Mouse (Mus musculus): ENCODE results near the gene Nudt15.
"Not testable (repeated sequence)": the region's sequence is repeated elsewhere in the genome, so short reads cannot be mapped to it uniquely, and the experiment has no call there.

The Nudt15 gene

GRCm38 (mm10) chr14:73548051-73548450 lies at the start of gene Nudt15:
Gene Nudt15, minus strand, starts transcription at chr14:73548242.
- in situ Hi-C loops (cut with MboI; ENCODE audit: unreplicated experiment in 2 of 2) = loop anchor here (25.0 kb wide), 2 partner anchors 1439 to 1464 kb away; partner anchors contain the start of gene Rubcnl (in 1 of the 2)

DNA sequence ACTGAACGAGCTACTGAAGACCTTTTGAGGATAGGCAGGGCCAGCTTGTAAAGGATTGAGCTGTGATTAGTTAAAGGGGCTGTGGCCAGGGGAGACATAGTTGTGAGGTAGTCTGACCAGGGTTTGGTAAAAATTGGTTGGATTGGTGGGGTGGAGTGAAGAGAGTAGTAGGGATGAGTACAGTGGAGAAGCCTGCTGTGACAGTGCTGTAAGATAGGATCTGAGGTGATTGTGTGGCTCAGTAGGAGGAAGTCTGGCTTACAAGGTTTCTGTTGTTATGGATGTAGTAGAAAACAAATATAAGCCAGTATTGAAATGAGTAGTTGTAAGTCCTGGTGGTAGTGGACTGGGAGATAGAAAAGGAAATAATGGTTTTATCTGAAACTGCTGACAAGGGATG lies 44.1 kb upstream of the Nudt15 start:
- in situ Hi-C loops (cut with MboI; ENCODE audit: unreplicated experiment in 2 of 2) = no loop called here

- in situ Hi-C loops (cut with MboI; ENCODE audit: unreplicated experiment in 2 of 2) = no loop called here
Measured at GRCm38 (mm10) chr14:73588080-73588479, 40.0 kb upstream of the Nudt15 start.

DNA sequence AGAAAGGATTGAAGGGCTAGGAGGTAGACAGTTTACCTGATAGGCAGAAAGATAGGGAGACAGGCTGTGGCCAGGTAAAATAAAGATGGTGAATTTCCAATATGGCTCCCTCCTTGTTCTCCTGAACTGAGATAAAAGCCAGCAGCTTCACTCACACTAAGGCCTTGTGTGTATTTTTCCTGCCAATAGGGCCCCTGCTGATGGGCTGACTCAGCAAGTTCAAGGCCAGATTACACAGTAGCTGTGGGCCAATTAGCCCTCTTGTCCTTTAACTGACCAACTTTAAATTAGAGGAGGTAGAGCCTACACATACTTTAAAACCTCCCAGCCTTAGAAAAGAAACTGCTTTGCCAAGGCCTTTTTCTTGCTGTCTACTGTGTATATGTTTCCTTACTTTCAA lies 28.3 kb upstream of the Nudt15 start:
- in situ Hi-C loops (cut with MboI; ENCODE audit: unreplicated experiment in 2 of 2) = no loop called here

GRCm38 (mm10) chr14:73574053-73574452 lies 26.0 kb upstream of the Nudt15 start:
- in situ Hi-C loops (cut with MboI; ENCODE audit: unreplicated experiment in 2 of 2) = no loop called here

DNA sequence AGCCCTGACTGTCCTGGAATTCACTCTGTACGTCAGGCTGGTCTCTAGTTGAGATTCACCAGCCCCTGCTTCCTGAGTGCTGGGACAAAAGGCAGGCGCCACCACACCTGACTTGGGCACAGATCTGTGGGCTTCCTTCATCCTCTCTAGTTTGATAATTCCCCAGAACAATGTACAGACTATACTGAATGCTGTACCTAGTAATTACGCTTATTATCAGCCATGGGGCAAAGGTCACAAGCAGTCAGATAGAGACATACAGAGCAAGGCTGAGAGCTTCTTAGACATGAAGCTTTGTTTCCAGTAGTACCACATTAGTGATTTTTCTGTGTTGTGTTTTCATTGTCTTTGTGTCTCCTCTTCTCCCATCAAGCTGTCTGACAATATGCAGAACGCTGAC lies 23.1 kb upstream of the Nudt15 start:
- in situ Hi-C loops (cut with MboI; ENCODE audit: unreplicated experiment in 2 of 2) = no loop called here

GRCm38 (mm10) chr14:73569831-73570230 lies 21.8 kb upstream of the Nudt15 start:
- in situ Hi-C loops (cut with MboI; ENCODE audit: unreplicated experiment in 2 of 2) = not testable (repeated sequence)

DNA sequence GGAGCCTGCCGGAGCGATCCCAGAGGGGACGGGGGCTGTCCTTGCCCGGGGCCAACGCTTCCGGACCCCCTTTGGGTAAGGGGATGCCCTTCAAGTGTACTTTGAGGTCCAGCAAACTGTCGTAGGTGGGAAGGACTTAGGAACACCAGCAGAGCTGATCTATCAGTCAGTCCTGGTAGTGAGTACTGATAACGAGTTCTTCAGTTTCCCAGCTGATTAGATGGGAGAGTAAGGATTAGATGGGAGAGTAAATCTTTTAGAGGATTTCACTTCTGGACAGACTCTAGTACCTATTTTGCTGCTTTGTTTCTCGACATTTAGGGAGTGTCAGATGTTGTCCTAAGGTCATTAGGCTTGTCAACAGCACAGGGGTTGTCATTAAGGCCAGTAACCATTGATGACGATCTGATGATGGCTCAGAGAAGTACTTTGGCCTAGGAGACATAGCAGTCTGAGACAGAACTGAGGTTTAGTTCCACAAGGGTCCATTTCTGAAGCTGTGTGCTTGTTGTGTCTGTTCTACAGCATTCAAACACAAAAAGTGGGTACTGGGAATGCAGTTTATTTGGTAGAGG lies 5.2 kb upstream of the Nudt15 start:
- in situ Hi-C loops (cut with MboI; ENCODE audit: unreplicated experiment in 2 of 2) = no loop called here

- in situ Hi-C loops (cut with MboI; ENCODE audit: unreplicated experiment in 2 of 2) = no loop called here
Measured at GRCm38 (mm10) chr14:73552341-73553121, 4.5 kb upstream of the Nudt15 start.

- in situ Hi-C loops (cut with MboI; ENCODE audit: unreplicated experiment in 2 of 2) = no loop called here
Measured at GRCm38 (mm10) chr14:73551164-73551563, 3.1 kb upstream of the Nudt15 start.

GRCm38 (mm10) chr14:73550732-73551131 lies 2.7 kb upstream of the Nudt15 start:
- in situ Hi-C loops (cut with MboI; ENCODE audit: unreplicated experiment in 2 of 2) = no loop called here

DNA sequence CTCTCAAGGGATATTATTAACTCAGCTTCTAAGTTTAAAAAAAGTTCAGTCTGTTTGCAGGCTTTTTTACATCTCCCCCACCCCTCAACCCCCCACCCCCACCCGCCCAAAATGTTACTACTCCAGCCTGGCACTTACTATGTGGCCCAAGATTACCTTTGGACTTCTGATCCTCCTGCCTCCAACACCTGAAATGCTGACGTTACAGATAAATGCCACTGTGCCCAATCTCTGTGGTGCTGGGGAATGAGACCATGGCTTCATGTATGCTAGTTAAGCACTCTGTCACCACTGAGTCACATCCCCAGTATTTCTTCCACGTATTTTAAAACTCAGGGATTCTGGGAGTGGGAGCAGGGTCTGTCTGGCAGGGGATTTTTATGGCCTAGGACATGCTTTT lies 2.2 kb upstream of the Nudt15 start:
- in situ Hi-C loops (cut with MboI; ENCODE audit: unreplicated experiment in 2 of 2) = no loop called here

DNA sequence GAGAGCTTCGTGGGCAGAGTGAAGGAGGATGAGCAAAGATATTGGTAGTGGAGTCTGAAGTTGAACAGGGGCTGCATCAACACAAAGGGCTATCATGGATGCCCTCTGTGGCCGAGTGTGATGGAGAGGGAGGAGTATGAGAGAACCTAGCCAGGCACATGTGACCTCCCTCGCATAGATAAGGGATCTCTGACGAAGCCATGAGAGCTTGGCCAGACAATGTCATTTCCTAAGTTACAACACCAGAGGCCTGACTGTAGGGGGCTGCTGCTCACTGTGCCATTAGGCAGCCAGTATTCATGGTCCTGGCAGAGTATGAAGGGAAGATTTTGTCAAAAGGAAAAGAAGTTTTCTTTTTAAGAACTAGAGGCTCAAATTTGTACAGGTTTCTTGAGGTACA lies 1.0 kb downstream of the Nudt15 start:
- in situ Hi-C loops (cut with MboI; ENCODE audit: unreplicated experiment in 2 of 2) = loop anchor here (25.0 kb wide), 2 partner anchors 1440 to 1465 kb away; partner anchors contain the start of gene Rubcnl (in 1 of the 2)

DNA sequence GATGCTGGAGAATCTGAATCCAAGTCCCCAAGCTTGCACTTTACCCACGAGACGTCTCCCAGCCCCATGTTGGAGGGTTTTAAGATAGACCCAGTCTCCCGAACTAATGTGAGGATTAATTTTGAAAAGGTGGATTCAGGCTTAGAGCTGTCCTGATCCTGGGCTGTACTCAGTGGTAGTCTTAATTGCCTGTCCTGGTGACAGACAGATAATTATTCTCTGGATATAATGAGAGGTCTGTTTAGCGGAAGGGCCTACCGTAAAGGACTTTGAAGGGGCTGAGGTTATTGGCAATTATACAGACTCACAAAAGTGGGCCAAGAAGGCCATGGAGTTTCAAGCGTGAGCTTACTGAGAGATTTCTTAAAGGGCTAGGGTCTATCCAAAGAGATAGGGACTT lies 4.3 kb downstream of the Nudt15 start:
- in situ Hi-C loops (cut with MboI; ENCODE audit: unreplicated experiment in 2 of 2) = loop anchor here (25.0 kb wide), 2 partner anchors 1444 to 1469 kb away; partner anchors contain the start of gene Rubcnl (in 1 of the 2)

DNA sequence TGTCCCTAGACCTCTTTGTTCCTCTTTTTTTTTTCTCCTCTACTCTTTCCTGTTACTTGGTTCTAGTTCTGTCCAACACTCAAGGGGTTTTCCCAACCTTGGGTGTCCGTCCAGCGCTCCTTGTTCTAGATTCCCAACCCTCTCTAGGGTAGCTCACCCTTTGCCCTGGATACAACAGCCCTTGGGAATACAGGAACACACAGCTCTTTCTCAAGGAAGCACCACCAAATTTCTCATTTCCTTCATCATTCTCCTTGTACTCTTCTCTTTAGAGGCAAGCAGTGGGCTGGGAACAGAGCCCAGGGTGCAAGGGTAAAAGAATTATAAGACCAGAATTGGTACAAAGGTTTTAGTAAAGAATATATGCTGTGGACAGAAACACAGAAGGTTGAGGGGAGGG lies 12.4 kb downstream of the Nudt15 start:
- in situ Hi-C loops (cut with MboI; ENCODE audit: unreplicated experiment in 2 of 2) = loop anchor here (25.0 kb wide), 2 partner anchors 1452 to 1477 kb away; partner anchors contain the start of gene Rubcnl (in 1 of the 2)

DNA sequence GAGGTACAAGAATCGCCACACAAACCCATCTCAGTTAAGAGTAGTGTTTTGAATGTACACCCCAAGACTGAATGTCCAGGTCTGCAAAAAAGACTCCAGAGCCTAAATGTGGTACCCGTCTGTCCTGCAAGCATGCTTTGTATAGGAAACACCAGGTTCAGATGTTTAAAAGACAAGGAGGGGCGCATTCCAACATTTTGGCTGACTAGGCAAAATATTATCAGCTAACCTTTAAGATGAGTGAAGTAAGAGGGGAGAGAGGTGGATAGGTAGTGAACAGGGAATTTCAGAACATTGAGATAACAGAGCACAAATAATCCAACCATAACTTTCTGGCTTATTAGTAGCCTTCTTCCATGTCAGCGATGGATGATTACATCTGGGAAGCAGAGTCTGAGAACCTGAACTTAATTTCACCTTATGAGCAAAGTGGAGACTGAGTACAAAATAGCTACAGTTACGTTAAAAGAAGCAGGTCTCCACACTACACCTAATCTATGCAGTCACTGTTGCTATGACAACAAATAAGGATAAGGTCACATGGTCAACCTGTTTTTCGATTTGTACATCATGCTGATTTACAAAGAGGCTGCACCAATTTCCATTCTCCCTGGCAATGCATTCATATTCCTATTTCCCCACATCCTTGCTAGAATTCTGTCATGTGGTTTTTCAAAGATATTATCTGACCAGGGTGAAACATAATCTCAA lies 14.1 kb downstream of the Nudt15 start:
- in situ Hi-C loops (cut with MboI; ENCODE audit: unreplicated experiment in 2 of 2) = loop anchor here (25.0 kb wide), 2 partner anchors 1453 to 1478 kb away; partner anchors contain the start of gene Rubcnl (in 1 of the 2)

DNA sequence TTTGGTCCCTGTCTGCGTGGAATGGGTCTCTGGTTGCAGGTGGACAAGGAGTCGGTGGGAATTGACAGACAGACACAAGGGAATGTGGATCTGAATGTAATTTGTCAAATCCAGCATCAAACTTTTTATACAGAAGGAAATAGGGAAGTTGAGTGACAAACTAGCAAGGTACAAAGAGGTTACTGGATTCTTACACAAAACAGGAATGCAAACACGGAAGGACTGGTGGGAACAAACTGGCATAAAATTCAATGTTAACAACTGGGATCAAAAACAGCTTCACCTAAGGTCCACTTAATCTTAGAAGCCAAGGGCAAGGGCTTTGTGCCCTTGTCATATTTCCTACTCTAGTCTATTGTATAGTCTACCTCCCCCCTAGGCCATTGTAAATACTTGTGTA lies 19.4 kb downstream of the Nudt15 start:
- in situ Hi-C loops (cut with MboI; ENCODE audit: unreplicated experiment in 2 of 2) = loop anchor here (10.0 to 25.0 kb wide), 5 partner anchors 1116 to 1484 kb away; partner anchors contain the start of genes Htr2a (in 1 of the 2) and Rubcnl (in 1 of the 2)

- in situ Hi-C loops (cut with MboI; ENCODE audit: unreplicated experiment in 2 of 2) = loop anchor here (10.0 to 25.0 kb wide), 5 partner anchors 1120 to 1487 kb away; partner anchors contain the start of genes Htr2a (in 1 of the 2) and Rubcnl (in 1 of the 2)
Measured at GRCm38 (mm10) chr14:73524766-73525448, 23.1 kb downstream of the Nudt15 start, which contains the start of gene Sucla2. Gene Sucla2, plus strand, starts transcription at chr14:73525319.

DNA sequence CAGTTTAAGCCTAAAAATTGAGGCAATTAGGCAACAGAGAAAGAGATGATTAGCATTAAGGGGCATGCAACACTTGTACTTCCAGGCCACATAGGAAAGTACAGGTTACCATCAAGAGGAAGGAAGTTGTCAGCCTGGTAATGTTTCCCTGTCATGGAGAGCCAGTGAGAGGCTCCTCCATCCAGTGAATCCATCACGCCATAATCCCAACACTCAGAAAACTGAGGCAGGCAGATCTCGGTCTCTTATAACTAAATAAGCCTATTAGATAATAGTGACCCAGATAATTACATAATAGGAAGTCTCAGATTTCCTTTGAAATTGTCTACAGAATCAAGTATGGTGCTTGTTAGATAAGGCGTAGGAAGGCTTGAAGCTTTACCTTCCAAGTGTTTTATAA lies 23.9 kb downstream of the Nudt15 start:
- in situ Hi-C loops (cut with MboI; ENCODE audit: unreplicated experiment in 2 of 2) = loop anchor here (10.0 kb wide), 3 partner anchors 1121 to 1191 kb away; partner anchors contain the start of gene Htr2a (in 1 of the 2)

DNA sequence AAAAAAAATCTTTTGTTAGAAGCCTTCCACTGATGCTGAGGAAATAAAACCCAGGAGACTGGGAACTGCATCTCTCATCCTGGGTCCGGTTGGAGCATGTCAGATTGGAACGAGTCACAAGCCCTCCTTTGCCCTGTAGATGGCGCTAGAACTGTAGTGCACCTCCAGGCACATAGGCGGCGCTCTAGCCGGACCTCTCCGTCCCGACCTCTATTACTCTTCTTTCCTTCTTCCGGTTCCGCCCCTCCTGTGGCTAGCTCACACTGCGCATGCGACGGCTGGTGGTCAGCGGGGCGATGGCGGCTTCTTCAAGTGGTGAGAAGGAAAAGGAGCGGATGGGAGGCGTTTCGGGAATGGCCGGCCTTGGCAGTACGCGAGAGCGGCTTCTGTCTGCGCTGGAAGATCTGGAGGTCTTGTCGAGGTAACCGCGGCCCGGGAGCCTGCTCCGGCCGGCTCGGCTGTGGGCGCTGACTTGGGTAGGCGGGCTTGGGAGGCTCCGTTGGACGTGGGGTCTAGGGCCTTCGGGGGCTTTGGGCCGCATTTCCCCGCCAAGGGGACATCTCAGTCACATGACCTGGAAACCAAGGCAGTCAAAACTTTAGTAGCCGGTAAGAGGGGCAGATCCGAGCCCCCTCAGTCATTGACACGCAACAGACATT lies 38.1 kb downstream of the Nudt15 start, which contains the start of gene Med4:
Gene Med4 (plus strand): TSS at position 261 of the 659 bp plus-strand sequence.
- in situ Hi-C loops (cut with MboI; ENCODE audit: unreplicated experiment in 2 of 2) = no loop called here

Measured in v-Abl transformed pro-B cells (cell line).